Mouse (Mus musculus) hindbrain, embryonic 15.5 days (tissue): ENCODE data around the gene Srrm4. TPM values are rescaled to one million over a fixed set of nuclear protein-coding genes. Genes with fewer than 3 reads are reported as not detected.

Source experiments
- ATAC-seq: fragments of 200-750 bp; cut with Nextera tagmentation; 2 replicates; pipeline ENCODE4 v1.8.0; 2017; ENCODE audit warnings: low read depth, moderate number of reproducible peaks, moderate TSS enrichment; ENCODE audit not compliant: low FRiP score
- H3K27ac ChIP-seq: fragments of 300-500 bp; sonication (generic); replicated peaks from 2 replicates; pipeline ENCODE4 v1.5.1; 2015; ENCODE audit warnings: mild to moderate bottlenecking, inconsistent platforms
- H3K27me3 ChIP-seq: fragments of 300-500 bp; sonication (generic); 2 replicates; pipeline ENCODE4 v1.6.1; 2015; ENCODE audit warnings: control low read depth, inconsistent platforms
- H3K36me3 ChIP-seq: fragments of 300-500 bp; sonication (generic); 2 replicates; pipeline ENCODE4 v1.6.1; 2015; ENCODE audit warnings: control low read depth, inconsistent platforms
- H3K4me1 ChIP-seq: fragments of 300-500 bp; sonication (generic); replicated peaks from 2 replicates; pipeline ENCODE4 v1.6.1; 2015; ENCODE audit warnings: control low read depth, inconsistent platforms
- H3K4me2 ChIP-seq: fragments of 300-500 bp; sonication (generic); 2 replicates; pipeline ENCODE4 v1.6.1; 2015; ENCODE audit warnings: moderate library complexity, mild to moderate bottlenecking, inconsistent platforms
- H3K4me3 ChIP-seq: fragments of 300-500 bp; sonication (generic); 2 replicates; pipeline ENCODE4 v1.5.1; 2015; ENCODE audit warnings: mild to moderate bottlenecking, inconsistent platforms
- H3K9ac ChIP-seq: fragments of 300-500 bp; sonication (generic); 2 replicates; pipeline ENCODE4 v1.6.1; 2015; ENCODE audit warnings: inconsistent platforms
- H3K9me3 ChIP-seq: fragments of 300-500 bp; sonication (generic); 2 replicates; pipeline ENCODE4 v1.6.1; 2016; ENCODE audit warnings: control low read depth, inconsistent platforms
- WGBS: fragments of 180-500 bp; shearing (Covaris S2); methylation state at CpG from one replicate; pipeline ENCODE4 v1.1.7; 2015; 5-methylcytosine and 5-hydroxymethylcytosine counted together
- polyA plus RNA-seq: library from polyadenylated mRNA; unstranded; fragments of >200 nt; fragmentation: Nextera tagmentation; extraction: Ambion mirVana; gene quantifications from 2 replicates; pipeline ENCODE4 v1.2.1, GENCODE M21; 2015

The Srrm4 gene
- polyA plus RNA-seq, 1 experiment from 2014 or later = 17.7 TPM

DNA sequence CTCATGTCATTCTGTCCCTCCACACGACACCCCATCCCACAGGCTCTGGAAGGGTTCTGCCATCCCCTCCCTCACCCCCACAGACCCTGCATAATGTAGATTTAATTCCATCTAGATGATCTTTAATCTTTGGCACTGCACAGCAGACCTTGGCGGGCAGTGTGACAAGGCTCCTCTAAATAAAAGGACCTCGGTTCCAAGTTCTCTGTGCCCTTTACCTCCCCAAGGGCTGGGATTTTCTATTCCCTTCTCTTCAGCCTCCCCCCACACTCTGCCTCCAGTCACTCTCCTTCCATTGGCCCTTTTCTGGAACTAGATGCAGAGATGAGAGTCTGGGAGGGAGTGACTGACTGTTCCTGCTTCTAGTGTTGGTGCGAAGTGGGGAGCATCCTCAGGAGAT is 202.3 kb downstream of the Srrm4 start:
- no peak overlapping the region for H3K4me3 ChIP-seq
- no peaks in the 10 kb centered on the region for H3K9me3 ChIP-seq
- peak; percentile 21; the same call in 1 of the 2 replicates for ATAC-seq
- no peak overlapping the region for H3K4me2 ChIP-seq
- 73% methylated on average over 4 of the region's 4 CpGs for WGBS
- no peak overlapping the region for H3K9ac ChIP-seq
- no peaks in the 10 kb centered on the region for H3K27me3 ChIP-seq
- H3K27ac ChIP-seq = peak overlapping the region; percentile 32; the same call in 1 of the 2 replicates
- H3K4me1 ChIP-seq = peaks cover 10% of the 10 kb centered on the region
- no peaks in the 10 kb centered on the region for H3K36me3 ChIP-seq

Other genes starting within 250 kb of the Srrm4 start
- gene Hspb8, start 169.0 kb downstream of the Srrm4 start, polyA plus RNA-seq = 6.7 and 8.7 TPM in 2 replicates